Mouse (Mus musculus): Measurements from ENCODE around the gene Pars2. TPM values are rescaled to one million over a fixed set of nuclear protein-coding genes. Genes with fewer than 3 reads are reported as not detected.
A peak's percentile ranks its signal among the peaks of the same experiment; 100 is the strongest.

Gene Pars2
- 14.9 and 16.0 TPM in 2 replicates for polyA plus RNA-seq (2014; fragmentation: Nextera tagmentation; extraction: Ambion mirVana)

GRCm38 (mm10) chr4:106650833-106651527, at the start of gene Pars2:
TSS of gene Pars2 (plus strand) at chr4:106651069.
- DNase-seq (ENCODE audit: low spot score): peak; percentile 99
- Histone ChIP-seq H3K27me3 (ENCODE audit: control insufficient read depth, insufficient read depth, low read length) (no peaks in the 10 kb centered on the region), H3K4me2 (ENCODE audit: low read depth, low read length) (peak within 1 kb of the TSS; percentile 67), H3K9me3 (replicated peaks; ENCODE audit: control insufficient read depth, low read length) (no peaks in the 10 kb centered on the region), H3K4me1 (ENCODE audit: control insufficient read depth, insufficient read depth, low read length) (0 out of 2 replicates have a peak, but pooled peaks cover 4% of the 10 kb centered on the region), H3K4me3 (ENCODE audit: low read depth, low read length) (peak within 1 kb of the TSS; percentile 46), H3K36me3 (replicated peaks; ENCODE audit: control insufficient read depth, insufficient read depth, low read depth, low read length) (no peaks in the 10 kb centered on the region), H3K27ac (replicated peaks; ENCODE audit: low read depth, low read length) (peak within 1 kb of the TSS; percentile 8; the same call in 1 of the 2 replicates), H3K9ac (replicated peaks; ENCODE audit: low read length) (peak within 1 kb of the TSS; percentile 68)
- peak; percentile 94 for ATAC-seq (replicated peaks; ENCODE audit: insufficient number of reproducible peaks, low FRiP score, low TSS enrichment, low read depth)
- 3% methylated on average over 40 of the region's 40 CpGs for WGBS

DNA sequence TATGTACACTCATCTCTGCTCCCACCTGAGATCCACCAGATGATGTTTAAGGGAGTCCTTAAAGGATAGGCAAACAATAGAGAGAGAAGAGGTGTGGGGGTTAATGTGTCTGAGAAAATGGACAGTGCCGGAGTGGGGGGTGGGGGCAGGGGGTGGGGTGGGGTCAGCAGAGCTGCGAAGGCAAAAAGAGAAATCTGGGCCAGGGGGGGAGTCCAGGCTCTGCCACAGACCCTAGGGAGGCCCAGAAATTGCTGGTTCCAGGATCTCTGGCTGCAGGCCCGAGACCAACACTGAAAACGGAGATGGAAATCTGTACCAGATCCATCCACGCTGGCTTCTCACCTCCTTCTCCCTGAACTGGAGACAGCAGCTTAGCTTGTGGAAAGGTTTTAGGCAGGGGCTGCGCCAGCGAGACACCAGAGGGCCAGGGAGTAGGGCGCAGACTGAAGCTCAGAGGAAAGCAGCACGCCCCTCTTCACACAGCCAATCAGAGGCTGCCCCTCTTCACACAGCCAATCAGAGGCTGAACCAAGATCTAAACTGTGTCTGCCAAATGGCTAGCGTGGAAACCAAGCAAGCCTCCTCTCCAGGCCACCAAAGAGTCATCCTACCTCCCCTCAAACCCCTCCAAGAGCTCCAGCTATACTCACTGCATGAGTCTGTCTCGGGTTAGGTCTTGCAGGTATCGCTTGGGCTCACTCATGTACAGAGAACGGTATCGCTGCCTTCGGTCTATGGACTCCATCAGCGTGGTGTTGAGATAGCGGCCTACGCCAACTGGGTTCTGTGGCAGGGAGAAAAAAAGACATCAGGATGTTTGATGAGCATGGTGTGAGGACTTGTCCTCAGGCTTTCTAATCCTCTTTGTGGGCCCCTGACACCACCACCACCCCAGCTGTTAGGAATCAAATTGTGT, 44.0 kb upstream of the Pars2 start:
- no peak overlapping the region for H3K27ac ChIP-seq (replicated peaks; ENCODE audit: low read depth, low read length)
- no peak overlapping the region for H3K4me3 ChIP-seq (ENCODE audit: low read depth, low read length)
- no peaks in the 10 kb centered on the region; the same call in 1 of the 2 replicates for H3K4me1 ChIP-seq (ENCODE audit: control insufficient read depth, insufficient read depth, low read length)
- H3K4me2 ChIP-seq (ENCODE audit: low read depth, low read length): peak overlapping the region; percentile 29
- no peaks in the 10 kb centered on the region for H3K27me3 ChIP-seq (ENCODE audit: control insufficient read depth, insufficient read depth, low read length)
- no peaks in the 10 kb centered on the region for H3K36me3 ChIP-seq (replicated peaks; ENCODE audit: control insufficient read depth, insufficient read depth, low read depth, low read length)
- ATAC-seq (replicated peaks; ENCODE audit: insufficient number of reproducible peaks, low FRiP score, low TSS enrichment, low read depth) (peak; percentile 87), DNase-seq (ENCODE audit: low spot score) (peak; percentile 60)
- WGBS: 43% methylated on average over 18 of the region's 18 CpGs
- H3K9me3 ChIP-seq (replicated peaks; ENCODE audit: control insufficient read depth, low read length): no peaks in the 10 kb centered on the region
- H3K9ac ChIP-seq (replicated peaks; ENCODE audit: low read length): no peak overlapping the region; the same call in 1 of the 2 replicates

DNA sequence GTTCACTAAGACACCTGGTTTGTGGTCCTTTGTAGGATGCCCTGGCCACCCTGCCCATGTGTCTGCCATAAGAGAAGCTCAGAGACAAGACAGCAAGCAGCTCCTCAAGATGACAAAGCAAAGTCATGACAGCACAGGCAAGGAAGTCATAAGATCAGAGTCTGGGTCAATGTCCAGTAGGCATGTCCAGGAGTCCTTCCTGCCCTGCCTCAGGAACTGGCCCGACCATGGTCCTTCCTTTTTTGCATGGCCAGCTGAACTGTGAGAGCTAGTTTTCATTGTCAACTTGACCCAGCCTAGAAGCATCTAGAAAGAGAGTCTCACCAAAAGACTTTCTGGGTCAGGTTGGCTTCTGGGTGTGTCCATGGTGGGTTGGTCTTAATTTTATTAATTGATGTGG, 43.0 kb upstream of the Pars2 start:
- ATAC-seq (replicated peaks; ENCODE audit: insufficient number of reproducible peaks, low FRiP score, low TSS enrichment, low read depth) (no peak), DNase-seq (ENCODE audit: low spot score) (no peak)
- Histone ChIP-seq H3K27me3 (ENCODE audit: control insufficient read depth, insufficient read depth, low read length) (no peaks in the 10 kb centered on the region), H3K4me2 (ENCODE audit: low read depth, low read length) (no peak overlapping the region), H3K27ac (replicated peaks; ENCODE audit: low read depth, low read length) (no peak overlapping the region), H3K4me1 (ENCODE audit: control insufficient read depth, insufficient read depth, low read length) (no peaks in the 10 kb centered on the region; the same call in 1 of the 2 replicates), H3K9ac (replicated peaks; ENCODE audit: low read length) (no peak overlapping the region), H3K36me3 (replicated peaks; ENCODE audit: control insufficient read depth, insufficient read depth, low read depth, low read length) (no peaks in the 10 kb centered on the region), H3K9me3 (replicated peaks; ENCODE audit: control insufficient read depth, low read length) (no peaks in the 10 kb centered on the region), H3K4me3 (ENCODE audit: low read depth, low read length) (no peak overlapping the region)
- WGBS: 92% methylated on average over 1 of the region's 1 CpGs

DNA sequence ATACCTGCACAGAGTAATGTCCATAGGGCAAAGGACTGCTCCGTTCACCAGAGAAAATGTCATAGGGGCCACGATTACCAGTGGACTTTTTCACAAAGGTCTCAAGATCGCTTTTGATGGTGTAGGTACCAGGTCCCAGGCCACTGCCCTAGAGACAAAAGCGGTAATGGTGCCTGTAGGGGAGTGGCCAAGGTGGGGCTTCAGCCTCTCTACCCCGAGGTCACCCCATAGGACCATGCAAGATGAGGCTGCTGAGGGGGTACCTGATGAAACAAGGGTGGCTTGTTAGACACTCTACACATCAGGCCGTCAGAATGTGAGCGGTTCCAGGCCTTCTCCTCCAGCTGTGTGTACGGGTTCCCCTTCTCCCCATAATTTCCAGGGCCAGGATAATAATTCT, 37.8 kb upstream of the Pars2 start:
- Histone ChIP-seq H3K27ac (replicated peaks; ENCODE audit: low read depth, low read length) (no peak overlapping the region), H3K9me3 (replicated peaks; ENCODE audit: control insufficient read depth, low read length) (no peaks in the 10 kb centered on the region), H3K9ac (replicated peaks; ENCODE audit: low read length) (no peak overlapping the region), H3K27me3 (ENCODE audit: control insufficient read depth, insufficient read depth, low read length) (no peaks in the 10 kb centered on the region), H3K4me1 (ENCODE audit: control insufficient read depth, insufficient read depth, low read length) (no peaks in the 10 kb centered on the region; the same call in 1 of the 2 replicates), H3K36me3 (replicated peaks; ENCODE audit: control insufficient read depth, insufficient read depth, low read depth, low read length) (no peaks in the 10 kb centered on the region), H3K4me2 (ENCODE audit: low read depth, low read length) (no peak overlapping the region), H3K4me3 (ENCODE audit: low read depth, low read length) (no peak overlapping the region)
- 70% methylated on average over 8 of the region's 8 CpGs for WGBS
- ATAC-seq (replicated peaks; ENCODE audit: insufficient number of reproducible peaks, low FRiP score, low TSS enrichment, low read depth) (no peak), DNase-seq (ENCODE audit: low spot score) (no peak)

GRCm38 (mm10) chr4:106613560-106613959, 37.3 kb upstream of the Pars2 start:
- no peak overlapping the region for H3K27ac ChIP-seq (replicated peaks; ENCODE audit: low read depth, low read length)

DNA sequence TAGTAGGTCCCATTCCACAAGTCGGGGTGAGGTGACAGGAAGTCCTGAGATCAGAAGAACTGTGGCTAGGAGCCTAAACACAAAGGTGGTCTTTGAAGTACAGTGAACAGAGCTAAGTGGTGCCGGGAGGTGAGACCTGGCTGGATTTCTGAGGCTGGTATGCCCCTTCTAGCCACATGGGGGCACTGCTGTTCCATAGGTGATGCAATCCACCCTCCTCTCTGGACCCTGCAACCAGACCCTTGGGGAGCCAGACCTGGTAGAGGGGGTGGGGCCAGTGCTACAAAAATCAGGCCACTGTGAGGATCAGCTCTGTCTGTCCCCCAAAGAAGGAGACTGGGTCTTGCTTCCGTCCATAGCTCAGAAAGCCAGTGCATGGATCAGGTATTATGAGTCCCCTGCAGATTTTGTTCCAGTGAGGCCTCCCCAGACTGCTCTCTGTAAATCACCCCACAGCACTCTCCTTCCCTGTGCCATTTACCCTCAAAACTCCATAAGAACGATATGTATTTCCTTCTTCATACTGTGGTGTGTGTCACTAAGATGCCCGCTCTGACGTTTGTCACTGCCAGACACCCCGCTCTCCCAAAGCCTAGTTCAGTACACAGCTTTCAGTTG, 36.6 kb upstream of the Pars2 start:
- no peak overlapping the region for H3K4me3 ChIP-seq (ENCODE audit: low read depth, low read length)
- H3K9me3 ChIP-seq (replicated peaks; ENCODE audit: control insufficient read depth, low read length): no peaks in the 10 kb centered on the region
- DNase-seq (ENCODE audit: low spot score): peak; percentile 83
- H3K4me2 ChIP-seq (ENCODE audit: low read depth, low read length): no peak overlapping the region
- H3K27ac ChIP-seq (replicated peaks; ENCODE audit: low read depth, low read length): no peak overlapping the region
- 39% methylated on average over 7 of the region's 7 CpGs for WGBS
- H3K9ac ChIP-seq (replicated peaks; ENCODE audit: low read length): no peak overlapping the region
- no peaks in the 10 kb centered on the region for H3K36me3 ChIP-seq (replicated peaks; ENCODE audit: control insufficient read depth, insufficient read depth, low read depth, low read length)
- H3K27me3 ChIP-seq (ENCODE audit: control insufficient read depth, insufficient read depth, low read length): no peaks in the 10 kb centered on the region
- ATAC-seq (replicated peaks; ENCODE audit: insufficient number of reproducible peaks, low FRiP score, low TSS enrichment, low read depth): peak; percentile 68; the same call in 1 of the 2 replicates
- H3K4me1 ChIP-seq (ENCODE audit: control insufficient read depth, insufficient read depth, low read length): no peaks in the 10 kb centered on the region; the same call in 1 of the 2 replicates

More at GRCm38 (mm10) chr4:106613560-106613959, 37.3 kb upstream of the Pars2 start:
- 79% methylated on average over 3 of the region's 3 CpGs for WGBS
- H3K27me3 ChIP-seq (ENCODE audit: control insufficient read depth, insufficient read depth, low read length): no peaks in the 10 kb centered on the region
- H3K9ac ChIP-seq (replicated peaks; ENCODE audit: low read length): no peak overlapping the region
- no peak overlapping the region for H3K4me2 ChIP-seq (ENCODE audit: low read depth, low read length)
- H3K4me3 ChIP-seq (ENCODE audit: low read depth, low read length): no peak overlapping the region
- DNase-seq (ENCODE audit: low spot score): no peak
- no peaks in the 10 kb centered on the region; the same call in 1 of the 2 replicates for H3K4me1 ChIP-seq (ENCODE audit: control insufficient read depth, insufficient read depth, low read length)
- no peaks in the 10 kb centered on the region for H3K36me3 ChIP-seq (replicated peaks; ENCODE audit: control insufficient read depth, insufficient read depth, low read depth, low read length)
- H3K9me3 ChIP-seq (replicated peaks; ENCODE audit: control insufficient read depth, low read length): no peaks in the 10 kb centered on the region
- no peak for ATAC-seq (replicated peaks; ENCODE audit: insufficient number of reproducible peaks, low FRiP score, low TSS enrichment, low read depth)

DNA sequence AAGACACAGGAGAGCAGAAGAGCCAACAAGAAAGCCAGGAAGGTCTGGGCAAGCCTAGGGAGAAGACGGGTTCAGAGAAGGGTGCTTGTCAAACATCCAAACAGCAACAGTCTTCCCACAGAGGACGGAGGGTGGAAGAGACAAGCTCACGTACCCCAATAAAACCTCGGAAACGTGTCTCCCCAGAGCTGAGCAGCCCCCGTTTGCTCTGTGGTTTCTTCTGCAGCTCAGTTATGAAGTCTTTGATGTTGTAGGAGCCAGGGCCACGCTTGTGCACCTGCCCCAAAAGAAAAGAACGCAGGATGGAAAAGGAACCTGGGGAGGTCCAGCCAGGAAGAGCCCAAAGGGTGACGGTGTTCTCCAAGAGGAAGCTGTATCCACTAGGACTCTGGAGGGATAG, 36.0 kb upstream of the Pars2 start:
- H3K4me2 ChIP-seq (ENCODE audit: low read depth, low read length): no peak overlapping the region
- 82% methylated on average over 9 of the region's 9 CpGs for WGBS
- no peaks in the 10 kb centered on the region for H3K36me3 ChIP-seq (replicated peaks; ENCODE audit: control insufficient read depth, insufficient read depth, low read depth, low read length)
- H3K27ac ChIP-seq (replicated peaks; ENCODE audit: low read depth, low read length): no peak overlapping the region
- no peaks in the 10 kb centered on the region for H3K27me3 ChIP-seq (ENCODE audit: control insufficient read depth, insufficient read depth, low read length)
- no peak overlapping the region for H3K4me3 ChIP-seq (ENCODE audit: low read depth, low read length)
- no peak for DNase-seq (ENCODE audit: low spot score)
- no peaks in the 10 kb centered on the region for H3K9me3 ChIP-seq (replicated peaks; ENCODE audit: control insufficient read depth, low read length)
- H3K4me1 ChIP-seq (ENCODE audit: control insufficient read depth, insufficient read depth, low read length): no peaks in the 10 kb centered on the region; the same call in 1 of the 2 replicates
- ATAC-seq (replicated peaks; ENCODE audit: insufficient number of reproducible peaks, low FRiP score, low TSS enrichment, low read depth): no peak
- no peak overlapping the region for H3K9ac ChIP-seq (replicated peaks; ENCODE audit: low read length)

Measured in embryonic facial prominence, embryonic 11.5 days (tissue).